Mouse (Mus musculus) cortical plate, adult 2 months (tissue): ENCODE measurements at regions not wholly inside any gene's neighbourhood (a gene's known extent, or its start where the extent isn't known, plus 50 kb on each side); places are given as distances from the start of the nearest gene placed in this dataset.

Experiments used
- CTCF ChIP-seq: fragments of 200-500 bp; IDR thresholded peaks from 2 replicates; pipeline ENCODE4 v1.5.1; 2011; ENCODE audit warnings: mild to moderate bottlenecking, control low read depth, low read length; ENCODE audit not compliant: insufficient read depth; ENCODE audit errors: extremely low read depth
- POLR2A ChIP-seq: fragments of 200-500 bp; IDR thresholded peaks from 2 replicates; pipeline ENCODE4 v1.6.1; 2011; ENCODE audit warnings: mild to moderate bottlenecking, low read length, control low read depth; ENCODE audit not compliant: insufficient read depth; ENCODE audit errors: extremely low read depth

- no peak for TF ChIP-seq CTCF
- no peak for TF ChIP-seq POLR2A
Observed at GRCm38 (mm10) chr5:112042236-112042635, 210.1 kb downstream of the Cryba4 start.
